Mouse (Mus musculus) activated CD4-positive, CD25-positive, alpha-beta regulatory T cell, adult 9 weeks (primary cell): ENCODE results near the gene Btrc. TPM values are rescaled to one million over a fixed set of nuclear protein-coding genes. Genes with fewer than 3 reads are reported as not detected.

Experiments used
- polyA plus RNA-seq: library from polyadenylated mRNA; unstranded; fragments of 100-300 nt; shearing (Covaris generic); gene quantifications from one replicate; pipeline ENCODE4 v1.2.1, GENCODE M21; 2017

The Btrc gene
- 35.5 TPM for polyA plus RNA-seq

DNA sequence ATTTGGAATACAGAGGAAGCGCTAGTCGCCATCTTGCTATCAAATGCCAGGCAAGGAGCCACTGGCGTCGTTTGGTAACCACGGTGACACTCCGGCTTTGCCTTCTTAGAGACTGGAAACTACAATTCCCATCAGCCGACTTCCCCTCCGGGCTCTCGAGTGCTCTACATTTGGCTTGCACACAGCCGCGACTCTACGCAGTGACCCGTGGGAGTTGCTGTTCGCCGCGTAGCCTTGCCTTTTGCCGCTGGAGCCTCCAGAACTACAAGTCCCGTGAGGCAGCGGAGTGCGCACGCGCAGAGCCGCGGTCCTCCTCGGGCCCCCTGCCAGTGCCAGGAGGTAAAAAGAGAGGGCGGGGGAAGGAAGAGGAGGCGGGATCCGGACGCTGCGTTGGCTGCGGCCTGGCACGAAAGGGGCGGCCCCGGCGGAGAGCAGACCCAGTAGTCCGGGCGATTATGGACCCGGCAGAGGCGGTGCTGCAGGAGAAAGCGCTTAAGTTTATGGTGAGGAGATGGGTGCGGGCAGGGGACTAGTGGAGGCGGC, at the start of gene Btrc:
TSS of gene Btrc (plus strand) at position 351 of the 543 bp plus-strand sequence.

GRCm38 (mm10) chr19:45560153-45560890, 196.8 kb downstream of the Btrc start, which contains the start of the genes Poll and Gm17018:
TSS of gene Poll (minus strand) at chr19:45560531.
TSS of gene Gm17018 (plus strand) at chr19:45560615.

Other genes with a start within 250 kb of the Btrc start
- gene Tlx1, start 213.1 kb upstream of the Btrc start, polyA plus RNA-seq, result not detected
- gene Lbx1, start 127.9 kb upstream of the Btrc start, polyA plus RNA-seq, result not detected
- gene Poll, start 196.8 kb downstream of the Btrc start, polyA plus RNA-seq, result 15.5 TPM
- 57.8 TPM for gene Gm17018, start 196.9 kb downstream of the Btrc start, polyA plus RNA-seq